In the genomic region with DNA sequence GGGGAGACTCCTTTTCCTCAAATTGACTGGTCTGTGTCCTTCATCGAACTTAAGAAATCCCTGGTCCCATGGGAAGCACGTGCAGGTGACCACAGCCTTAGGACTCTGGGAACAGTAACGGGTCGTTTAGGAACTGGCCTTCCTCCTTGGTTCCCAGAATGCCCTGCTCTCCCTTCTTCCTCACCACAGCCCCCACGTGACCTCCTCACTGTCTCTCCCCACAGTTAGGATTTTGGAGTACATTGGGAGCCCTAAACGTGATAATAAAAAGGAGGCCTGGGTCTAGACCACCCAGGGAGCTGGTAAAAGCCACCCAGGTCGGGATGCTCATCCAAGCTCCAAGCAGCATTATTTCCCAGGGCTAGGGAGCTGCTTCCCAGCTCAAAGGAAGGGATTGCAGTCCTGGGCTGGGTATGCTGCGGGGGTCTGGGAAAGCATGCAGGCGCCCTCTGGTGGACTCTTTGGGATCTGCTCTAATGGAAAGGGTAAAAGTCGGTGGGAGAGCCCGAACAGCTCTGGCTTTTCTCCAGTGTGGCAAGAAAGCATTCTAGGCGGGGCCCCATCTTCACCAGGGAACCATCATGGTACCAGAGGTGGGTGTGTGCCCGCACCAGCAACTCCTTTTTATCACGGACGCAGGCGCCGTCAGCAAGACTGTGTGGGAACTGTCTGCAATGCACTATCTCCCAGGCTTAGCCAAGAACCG, we compare ENCODE assay signal across 8 mouse cellular contexts. TPM values are rescaled to one million over a fixed set of nuclear protein-coding genes. Genes with fewer than 3 reads are reported as not detected.
DNase-seq lines count a peak whose midpoint lies in the region; ATAC-seq lines count a peak whose summit lies in the region.

No protein-coding gene starts in this region.

- peaks cover 10% of the 10 kb centered on the region for H3K27me3 ChIP-seq in hindbrain, embryonic 12.5 days

- peak overlapping the region; percentile 29 for H3K4me2 ChIP-seq in hindbrain, embryonic 12.5 days (replicated peaks)

- H3K36me3 ChIP-seq in hindbrain, embryonic 12.5 days, result no peaks in the 10 kb centered on the region

- H3K4me1 ChIP-seq in hindbrain, embryonic 12.5 days, result no peaks in the 10 kb centered on the region

- 0 out of 2 replicates have a peak overlapping the region, but pooled peaks have one; percentile 17 for H3K27ac ChIP-seq in hindbrain, embryonic 12.5 days

- no peak overlapping the region for H3K4me3 ChIP-seq in hindbrain, embryonic 12.5 days

- peak; percentile 74 for ATAC-seq in hindbrain, embryonic 12.5 days (ENCODE audit: low FRiP score)

- no peaks in the 10 kb centered on the region for H3K9me3 ChIP-seq in hindbrain, embryonic 12.5 days (replicated peaks)

- 23% methylated on average over 18 of the region's 18 CpGs for WGBS in hindbrain, embryonic 12.5 days

- peak; percentile 68 for DNase-seq in NIH3T3 (ENCODE audit: low read depth)
- peak; percentile 92 to 96 for DNase-seq in cerebellum, postnatal 10 days
- peak; percentile 69 for DNase-seq in frontal cortex, postnatal 25 days (ENCODE audit: low spot score in 2 of 2)
- DNase-seq in left cerebral cortex, adult 18-20 months (ENCODE audit: low spot score in 2 of 2), result peak; percentile 73 to 81
- peak; percentile 66 to 80 for DNase-seq in lung, postnatal 4 days
- DNase-seq in right cerebral cortex, postnatal 14 days, result peak; percentile 89
- peak; percentile 59 for DNase-seq in yolk sac, embryonic 10.5 days (ENCODE audit: low spot score)

- H3K9ac ChIP-seq in hindbrain, embryonic 12.5 days, result no peak overlapping the region

RNA-seq across cellular contexts. Expression of gene Asb2, which starts 12.0 kb away (rescaled TPM):
- 0.71 and 2.0 TPM in 2 replicates for polyA plus RNA-seq in hindbrain, embryonic 12.5 days (2016; fragmentation: Nextera tagmentation; extraction: Ambion mirVana)
- total RNA-seq in left cerebral cortex, adult 18-20 months (2021), result 1 to 10 TPM; 3.2 to 3.5 TPM

RNA-seq across cellular contexts. Expression of gene Otub2, which starts 20.7 kb away (rescaled TPM):
- 16.9 TPM in 2 replicates for polyA plus RNA-seq in hindbrain, embryonic 12.5 days (2016; fragmentation: Nextera tagmentation; extraction: Ambion mirVana)
- total RNA-seq in left cerebral cortex, adult 18-20 months (2021), result 10 to 100 TPM; 32.7 to 38.9 TPM

RNA-seq across cellular contexts. Expression of gene 9330161L09Rik, which starts 39.8 kb away (rescaled TPM):
- polyA plus RNA-seq in hindbrain, embryonic 12.5 days (2016; fragmentation: Nextera tagmentation; extraction: Ambion mirVana), result 0.79 and 1.3 TPM in 2 replicates
- 1 to 10 TPM; 3.0 to 3.9 TPM for total RNA-seq in left cerebral cortex, adult 18-20 months (2021)

RNA-seq across cellular contexts. Expression of gene Fam181a, which starts 57.0 kb away (rescaled TPM):
- 13.6 and 14.4 TPM in 2 replicates for polyA plus RNA-seq in hindbrain, embryonic 12.5 days (2016; fragmentation: Nextera tagmentation; extraction: Ambion mirVana)
- total RNA-seq in left cerebral cortex, adult 18-20 months (2021), result 1 to 10 TPM; 2.9 to 4.6 TPM

RNA-seq across cellular contexts. Expression of gene Ddx24, which starts 57.9 kb away (rescaled TPM):
- polyA plus RNA-seq in hindbrain, embryonic 12.5 days (2016; fragmentation: Nextera tagmentation; extraction: Ambion mirVana), result 120 and 128 TPM in 2 replicates
- 100 to 1,000 TPM; 235 to 238 TPM for total RNA-seq in left cerebral cortex, adult 18-20 months (2021)
